Mouse (Mus musculus) heart, postnatal 0 days (tissue): Measurements from ENCODE around the gene Erfe. TPM values are rescaled to one million over a fixed set of nuclear protein-coding genes. Genes with fewer than 3 reads are reported as not detected.

ENCODE experiments used
- ATAC-seq: fragments of 200-750 bp; cut with Nextera tagmentation; 2 replicates; pipeline ENCODE4 v1.8.0; 2017; ENCODE audit warnings: low read depth, moderate number of reproducible peaks, moderate library complexity; ENCODE audit not compliant: insufficient read depth
- DNase-seq: peaks from one replicate; pipeline ENCODE4 v3.0.0-alpha.2; 2016; ENCODE audit warnings: low spot score
- H3K27ac ChIP-seq: fragments of 300-500 bp; sonication (generic); 2 replicates; pipeline ENCODE4 v1.5.1; 2014; ENCODE audit warnings: low read depth, mild to moderate bottlenecking
- H3K27me3 ChIP-seq: fragments of 300-500 bp; sonication (generic); 2 replicates; pipeline ENCODE4 v1.6.1; 2014; ENCODE audit warnings: low read length, mixed read lengths; ENCODE audit not compliant: control insufficient read depth, insufficient read depth
- H3K36me3 ChIP-seq: fragments of 300-500 bp; sonication (generic); replicated peaks from 2 replicates; pipeline ENCODE4 v1.6.1; 2014; ENCODE audit warnings: low read length, mixed read lengths; ENCODE audit not compliant: control insufficient read depth, insufficient read depth
- H3K4me1 ChIP-seq: fragments of 300-500 bp; sonication (generic); 2 replicates; pipeline ENCODE4 v1.6.1; 2014; ENCODE audit warnings: antibody characterized with exemption; ENCODE audit not compliant: control insufficient read depth, insufficient read depth
- H3K4me2 ChIP-seq: fragments of 300-500 bp; sonication (generic); 2 replicates; pipeline ENCODE4 v1.6.1; 2014; ENCODE audit warnings: low read depth, mild to moderate bottlenecking, low read length, moderate library complexity
- H3K4me3 ChIP-seq: fragments of 300-500 bp; sonication (generic); 2 replicates; pipeline ENCODE4 v1.5.1; 2014; ENCODE audit warnings: low read depth, low read length
- H3K9ac ChIP-seq: fragments of 300-500 bp; sonication (generic); replicated peaks from 2 replicates; pipeline ENCODE4 v1.6.1; 2014; ENCODE audit warnings: low read depth, low read length, mixed read lengths
- H3K9me3 ChIP-seq: fragments of 300-500 bp; sonication (generic); replicated peaks from 2 replicates; pipeline ENCODE4 v1.6.1; 2016; ENCODE audit warnings: low read length; ENCODE audit not compliant: control insufficient read depth
- CTCF ChIP-seq: IDR thresholded peaks from 2 replicates; pipeline ENCODE4 v1.5.1; 2016; ENCODE audit warnings: antibody characterized with exemption, control low read depth, low read depth
- EP300 ChIP-seq: IDR thresholded peaks from 2 replicates; pipeline ENCODE4 v1.6.1; 2016; ENCODE audit warnings: antibody characterized with exemption, low read depth
- WGBS: fragments of 180-500 bp; shearing (Covaris S2); extraction: QIAGEN DNeasy Blood & Tissue Kit; methylation state at CpG from one replicate; pipeline ENCODE4 v1.1.7; 2014; 5-methylcytosine and 5-hydroxymethylcytosine counted together
- polyA plus RNA-seq: library from polyadenylated mRNA; unstranded; fragments of >200 nt; fragmentation: Nextera tagmentation; extraction: Ambion mirVana; gene quantifications from 2 replicates; pipeline ENCODE4 v1.2.1, GENCODE M21; 2015
- total RNA-seq: library from RNA; depleted of rRNA; stranded (reverse); fragments of >200 nt; gene quantifications from 2 replicates; pipeline ENCODE4 v1.2.3, GENCODE M21; 2014; ENCODE audit warnings: low replicate concordance

Erfe gene
- total and polyA plus RNA-seq, 2 experiments from 2014 or later = 0.19 to 0.40 TPM

GRCm38 (mm10) chr1:91380453-91381090 is 14.3 kb downstream of the Erfe start:
- TF ChIP-seq CTCF = peak; percentile 93
- TF ChIP-seq EP300 = no peak
- no peaks in the 10 kb centered on the region for H3K27me3 ChIP-seq
- H3K4me3 ChIP-seq = no peak overlapping the region
- no peaks in the 10 kb centered on the region for H3K9me3 ChIP-seq
- peaks cover 10% of the 10 kb centered on the region for H3K4me1 ChIP-seq
- H3K27ac ChIP-seq = no peak overlapping the region
- WGBS = 59% methylated on average over 7 of the region's 7 CpGs
- ATAC-seq (peak; percentile 74), DNase-seq (peak; percentile 84)
- H3K4me2 ChIP-seq = no peak overlapping the region
- no peak overlapping the region for H3K9ac ChIP-seq
- peaks cover 91% of the 10 kb centered on the region for H3K36me3 ChIP-seq

- H3K9me3 ChIP-seq = no peaks in the 10 kb centered on the region
- no peaks in the 10 kb centered on the region for H3K27me3 ChIP-seq
- DNase-seq (no peak), ATAC-seq (no peak)
- no peak for TF ChIP-seq CTCF
- no peak overlapping the region for H3K4me2 ChIP-seq
- H3K4me1 ChIP-seq = peaks cover 10% of the 10 kb centered on the region
- H3K36me3 ChIP-seq = peaks cover 90% of the 10 kb centered on the region
- H3K9ac ChIP-seq = no peak overlapping the region
- no peak overlapping the region for H3K27ac ChIP-seq
- H3K4me3 ChIP-seq = no peak overlapping the region
- WGBS = 87% methylated on average over 4 of the region's 4 CpGs
These were observed 14.9 kb downstream of the Erfe start for GRCm38 (mm10) chr1:91381091-91381471.

- Histone ChIP-seq H3K4me2 (no peak overlapping the region), H3K27ac (no peak overlapping the region), H3K27me3 (no peaks in the 10 kb centered on the region), H3K36me3 (peaks cover 57% of the 10 kb centered on the region), H3K9ac (no peak overlapping the region), H3K4me3 (no peak overlapping the region), H3K9me3 (no peaks in the 10 kb centered on the region), H3K4me1 (no peaks in the 10 kb centered on the region)
- TF ChIP-seq CTCF (no peak), EP300 (no peak)
- DNase-seq = no peak
- 93% methylated on average over 5 of the region's 5 CpGs for WGBS
- ATAC-seq = no peak
These were observed 24.1 kb downstream of the Erfe start for GRCm38 (mm10) chr1:91390369-91390768.

- WGBS = 0% methylated on average over 12 of the region's 12 CpGs
- Histone ChIP-seq H3K36me3 (peaks cover 8% of the 10 kb centered on the region; the same call in 1 of the 2 replicates), H3K9me3 (no peaks in the 10 kb centered on the region), H3K4me3 (peak overlapping the region; percentile 73), H3K4me1 (peaks cover 12% of the 10 kb centered on the region; the same call in 1 of the 2 replicates), H3K27me3 (no peaks in the 10 kb centered on the region), H3K27ac (peak overlapping the region; percentile 84), H3K4me2 (peak overlapping the region; percentile 86), H3K9ac (peak overlapping the region; percentile 82)
- DNase-seq (no peak), ATAC-seq (no peak)
- no peak for TF ChIP-seq EP300
- TF ChIP-seq CTCF = no peak
These were observed 31.7 kb downstream of the Erfe start for GRCm38 (mm10) chr1:91397927-91398259.

GRCm38 (mm10) chr1:91398260-91399062 is 32.2 kb downstream of the Erfe start, which contains the start of gene Ilkap:
TSS of gene Ilkap (minus strand) at chr1:91398815.
- Histone ChIP-seq H3K27me3 (no peaks in the 10 kb centered on the region), H3K4me1 (peaks cover 12% of the 10 kb centered on the region; the same call in 1 of the 2 replicates), H3K9ac (peak within 1 kb of the TSS; percentile 82), H3K4me3 (peak within 1 kb of the TSS; percentile 73), H3K27ac (peak within 1 kb of the TSS; percentile 84), H3K36me3 (peaks cover 7% of the 10 kb centered on the region; the same call in 1 of the 2 replicates), H3K9me3 (no peaks in the 10 kb centered on the region), H3K4me2 (peak within 1 kb of the TSS; percentile 86)
- WGBS = under 1% methylated on average over 75 of the region's 91 CpGs
- no peak for TF ChIP-seq CTCF
- DNase-seq (peak; percentile 83), ATAC-seq (peak; percentile 97)
